Mouse (Mus musculus): ENCODE data around the gene Fdx1l.

Gene Fdx1l

DNA sequence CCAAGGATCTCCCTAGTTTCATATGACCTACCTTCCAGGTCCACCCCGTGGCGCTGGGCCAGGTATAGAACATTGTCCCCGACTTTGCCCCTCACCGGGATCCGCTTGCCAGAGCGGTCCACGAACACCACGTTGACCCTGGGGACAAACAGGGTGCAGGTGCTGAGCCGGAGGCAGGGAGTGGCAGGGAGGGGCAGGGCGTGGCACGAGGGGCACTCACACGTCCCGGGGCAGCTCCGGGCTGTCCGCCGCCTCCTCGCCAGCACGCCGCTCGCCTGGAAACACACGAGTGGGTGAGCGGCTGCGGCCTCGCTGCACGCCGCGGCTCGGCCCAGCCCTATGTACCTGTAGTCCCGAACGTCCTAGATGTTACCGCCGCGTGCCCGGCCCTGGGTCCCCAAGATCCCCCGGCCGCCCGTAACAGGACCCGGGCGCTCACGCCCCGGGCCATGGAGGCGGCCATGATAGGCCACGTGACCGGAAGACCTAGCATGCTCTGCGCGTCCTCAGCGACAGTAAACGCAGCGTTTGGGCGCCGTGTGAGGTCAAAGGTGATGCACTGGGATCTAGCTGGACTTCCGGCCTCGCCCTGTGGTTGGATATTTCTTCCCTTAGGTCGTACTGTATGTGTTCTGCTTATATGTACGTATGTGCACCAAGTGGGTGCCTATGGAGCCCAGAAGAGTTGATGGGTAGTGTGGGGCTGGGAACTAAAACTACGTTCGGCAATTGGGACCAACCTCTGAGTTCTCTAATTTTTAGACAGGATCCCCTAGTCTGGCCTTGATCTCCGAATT is at the start of gene Fdx1l, which contains the start of gene Gm49373:
TSS of gene Fdx1l (minus strand) at position 571 of the 797 bp plus-strand sequence.
TSS of gene Gm49373 (minus strand) at position 53 of the 797 bp plus-strand sequence.
- peak; percentile 89 to 93 for DNase-seq

DNA sequence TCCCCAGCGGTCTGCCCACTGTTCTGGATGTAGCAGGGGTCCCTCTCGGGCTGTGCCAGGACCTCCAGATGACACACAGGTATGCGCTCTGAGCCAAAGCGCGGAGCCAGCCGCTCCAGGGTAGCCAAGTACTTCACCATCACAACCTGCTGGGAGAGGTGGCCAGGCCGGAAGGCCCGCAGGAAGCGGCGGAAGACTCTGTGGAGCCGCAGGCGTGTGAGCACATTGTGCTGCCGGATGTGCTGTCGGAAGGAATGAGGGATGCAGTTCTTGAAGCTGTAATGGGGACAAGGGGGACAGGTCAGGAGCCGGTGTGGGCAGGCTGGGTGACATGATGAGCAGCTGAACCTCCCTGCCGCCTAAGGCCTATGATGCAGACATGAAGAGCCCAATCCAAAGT is 48.1 kb upstream of the Fdx1l start:
- DNase-seq = no peak

GRCm38 (mm10) chr9:21117073-21117472 is 43.7 kb upstream of the Fdx1l start:
- DNase-seq = no peak

DNA sequence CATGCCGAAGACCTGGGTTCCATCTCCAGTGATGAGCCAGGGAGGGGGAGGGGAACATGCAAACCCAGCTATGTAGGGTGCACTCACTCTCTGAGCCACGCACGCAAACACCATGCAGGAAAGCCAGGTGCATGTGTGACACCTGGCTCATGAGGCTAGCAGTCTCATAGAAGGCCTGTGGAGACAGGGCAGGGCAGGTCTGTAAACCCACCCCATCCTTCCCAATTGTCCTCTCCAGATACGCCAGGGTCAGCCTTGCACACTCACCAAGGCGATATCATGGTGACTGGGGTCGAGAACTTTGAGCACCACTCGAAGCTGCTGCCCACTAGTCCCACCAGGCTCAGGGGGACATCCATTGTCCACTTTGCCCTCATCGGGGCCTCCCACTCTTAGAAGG is 41.7 kb upstream of the Fdx1l start:
- no peak for DNase-seq

DNA sequence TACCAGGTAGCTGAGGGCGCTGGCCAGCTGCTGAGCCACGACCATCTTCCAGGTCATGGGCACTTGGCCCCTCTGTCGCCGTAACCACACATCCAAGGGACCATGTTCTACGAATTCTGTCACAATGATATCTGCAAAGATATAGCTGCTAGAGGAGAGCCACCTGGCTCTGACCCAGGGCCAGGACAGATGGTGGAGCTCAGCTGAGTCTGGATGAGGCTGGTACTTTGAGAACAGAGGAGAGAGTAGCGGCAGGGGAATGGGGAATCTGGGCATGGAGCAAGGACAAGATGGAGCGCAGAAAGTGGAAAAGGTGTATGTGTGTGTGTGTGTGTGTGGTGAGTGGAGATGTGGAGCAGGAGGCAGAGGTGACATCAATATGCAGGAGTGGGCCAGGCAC is 40.8 kb upstream of the Fdx1l start:
- no peak for DNase-seq

GRCm38 (mm10) chr9:21113751-21114150 is 40.3 kb upstream of the Fdx1l start:
- DNase-seq = no peak

GRCm38 (mm10) chr9:21107607-21108237 is 34.3 kb upstream of the Fdx1l start:
- no peak for DNase-seq

DNA sequence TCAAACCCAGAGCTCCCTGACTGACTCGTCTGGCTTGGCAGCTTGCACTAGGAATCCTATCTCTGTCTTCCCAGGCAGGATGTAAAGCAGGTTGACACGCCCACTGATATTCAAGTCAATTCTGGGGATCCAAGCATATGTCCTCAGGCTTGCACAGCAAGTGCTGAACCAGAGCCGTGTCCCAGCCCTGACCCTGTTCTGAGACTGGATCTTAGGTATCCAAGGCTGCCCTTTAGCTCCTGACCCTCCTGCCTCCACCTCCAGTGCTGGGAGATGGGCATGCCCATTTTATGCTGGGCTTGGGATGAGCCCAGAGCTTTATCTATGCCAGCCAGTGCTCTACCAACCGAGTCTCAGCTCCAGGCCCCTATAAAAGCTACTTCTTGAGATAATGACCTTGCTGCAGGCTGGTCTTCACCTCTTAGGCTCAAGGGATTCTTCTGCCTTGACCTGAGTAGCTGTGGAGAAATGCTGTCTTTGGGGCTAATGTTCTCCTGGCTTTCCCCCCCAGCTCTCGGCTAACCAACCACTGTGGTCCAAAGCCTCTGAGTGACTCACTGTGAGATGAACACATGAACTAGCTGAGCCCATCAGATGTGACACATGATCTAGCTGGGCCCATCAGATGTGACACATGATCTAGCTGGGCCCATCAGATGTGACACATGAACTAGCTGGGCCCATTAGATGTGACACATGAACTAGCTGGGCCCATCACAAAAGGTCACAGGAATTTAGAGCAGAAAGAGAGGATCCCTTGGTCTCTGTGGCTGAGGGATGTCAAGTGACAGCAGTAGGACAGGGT is 32.5 kb upstream of the Fdx1l start:
- DNase-seq = no peak

GRCm38 (mm10) chr9:21104814-21105213 is 31.4 kb upstream of the Fdx1l start:
- no peak for DNase-seq

DNA sequence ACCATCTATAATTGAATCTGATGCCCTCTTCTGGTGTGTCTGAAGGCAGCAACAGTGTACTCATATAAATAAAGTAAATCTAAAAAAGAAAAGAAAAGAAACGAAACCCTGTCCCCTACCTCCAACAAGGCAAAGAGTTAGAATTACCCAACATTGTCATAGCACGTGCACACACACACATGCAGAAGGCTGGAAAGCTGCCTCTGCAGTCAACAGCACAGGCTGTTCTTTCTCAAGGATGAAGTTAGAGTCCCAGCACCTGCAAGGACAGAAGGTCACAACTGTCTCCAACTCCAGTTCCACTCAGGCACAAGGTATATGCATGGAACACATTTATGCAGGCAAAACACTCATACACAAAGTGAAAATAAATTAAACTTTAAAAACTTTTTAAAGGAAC is 28.7 kb upstream of the Fdx1l start:
- no peak for DNase-seq

GRCm38 (mm10) chr9:21100447-21101161 is 27.2 kb upstream of the Fdx1l start:
- DNase-seq = no peak

DNA sequence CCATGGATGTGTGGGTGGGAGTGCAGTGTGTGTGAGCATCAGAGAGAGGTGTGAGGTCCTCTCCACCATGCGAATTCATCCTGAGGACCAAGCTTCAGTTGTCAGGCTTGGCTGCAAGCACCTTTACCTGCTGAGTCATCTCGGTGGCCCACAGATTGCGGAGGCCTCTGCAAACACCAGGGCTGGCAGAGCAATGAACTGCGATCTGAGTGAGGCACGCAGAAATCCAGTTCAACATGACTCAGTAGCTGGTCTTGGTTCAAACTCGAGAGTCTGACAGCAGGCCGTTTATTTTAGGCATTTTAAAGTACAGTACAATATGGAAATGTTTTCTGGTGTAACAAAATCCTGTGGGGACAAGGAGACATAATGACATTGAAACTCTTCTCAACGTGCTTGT is 24.4 kb upstream of the Fdx1l start:
- DNase-seq = no peak

- DNase-seq = no peak
Measured at GRCm38 (mm10) chr9:21095958-21096357, 22.5 kb upstream of the Fdx1l start.

DNA sequence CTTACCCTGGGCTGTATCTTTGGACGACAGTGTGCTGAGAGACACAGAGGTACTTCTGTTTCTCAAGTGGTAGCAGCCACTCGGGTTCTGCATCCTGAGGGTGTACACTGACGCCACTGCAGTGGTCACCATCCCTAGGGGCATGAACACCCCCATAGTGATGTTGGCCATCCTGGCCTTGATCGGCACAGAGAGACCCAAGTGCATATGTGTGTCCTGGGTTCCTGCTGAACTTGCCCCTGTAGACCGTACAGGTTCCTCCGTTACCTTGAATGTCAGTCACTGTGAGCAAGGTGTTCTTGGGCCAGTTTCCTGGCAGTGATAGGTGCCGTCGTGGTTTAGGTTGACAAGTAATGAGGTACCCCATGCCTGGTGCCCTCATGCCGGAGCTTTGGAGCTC is 20.0 kb upstream of the Fdx1l start:
- DNase-seq = no peak

DNA sequence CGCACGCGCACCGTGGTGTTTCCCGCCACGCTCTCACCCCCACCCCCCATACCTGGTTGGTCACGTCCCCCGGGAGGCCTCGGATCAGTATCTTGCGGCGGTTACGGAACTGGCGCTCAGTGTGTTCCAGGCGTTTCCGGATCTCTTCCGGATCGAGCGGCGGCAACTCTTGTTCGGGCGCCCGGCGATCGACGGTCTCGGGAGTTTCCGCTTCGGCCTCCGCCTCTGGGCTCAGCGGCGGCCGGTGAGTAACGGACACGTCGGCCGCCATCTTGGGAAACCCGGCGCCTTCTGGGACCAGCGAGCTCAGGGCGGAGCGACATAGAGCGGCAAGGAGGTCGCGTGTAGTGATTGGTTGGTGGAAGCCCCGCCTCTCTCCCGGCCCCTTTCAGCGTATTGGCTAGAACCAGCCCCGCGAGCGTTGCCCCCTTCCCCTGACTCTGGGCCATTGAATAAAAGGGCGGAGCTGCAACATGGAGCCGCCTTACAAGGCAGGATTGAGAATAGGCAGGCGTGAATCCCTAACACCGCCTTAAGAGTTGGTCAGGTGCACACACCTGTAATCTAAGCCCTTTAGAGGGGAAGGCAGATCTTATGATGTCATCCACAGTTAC is 18.4 kb upstream of the Fdx1l start, which contains the start of the genes Gm38431 and Raver1:
TSS of gene Gm38431 (minus strand) at position 291 of the 614 bp plus-strand sequence.
TSS of gene Raver1 (minus strand) at position 302 of the 614 bp plus-strand sequence.
- peak; percentile 99 for DNase-seq

DNA sequence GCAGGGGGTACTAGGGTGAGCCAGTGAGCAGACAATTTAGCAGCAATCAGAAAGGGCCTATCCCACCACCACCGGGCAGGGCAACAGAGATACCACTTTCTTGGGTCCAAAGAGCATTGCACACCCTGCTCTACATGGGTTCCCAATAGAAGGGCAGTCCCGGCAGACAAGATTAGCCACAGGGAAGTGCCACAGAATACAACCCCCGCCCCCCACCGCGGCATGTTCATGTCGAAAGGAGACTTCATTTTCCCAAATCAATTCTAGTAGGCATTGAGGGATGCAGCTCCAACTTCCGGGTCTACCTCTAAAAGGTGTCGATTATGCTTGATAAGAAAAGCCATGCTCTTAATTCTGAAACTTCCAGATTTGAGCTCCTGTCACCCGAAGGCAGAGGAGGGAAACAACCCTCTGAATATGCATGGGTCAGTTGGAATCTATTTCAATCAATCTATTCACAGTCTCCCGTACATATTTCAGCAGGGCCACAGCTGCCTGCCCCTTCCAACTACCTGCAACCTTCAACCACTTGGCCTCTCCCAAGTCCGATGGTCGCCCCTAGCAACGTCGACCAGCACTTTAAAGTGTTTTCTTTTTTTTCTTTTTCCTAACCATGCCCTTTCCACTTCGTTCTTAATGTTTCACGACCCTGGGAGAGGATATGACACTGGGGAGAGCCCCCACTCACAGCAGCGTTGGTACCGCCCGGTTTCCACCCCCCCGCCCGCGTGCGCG is 17.7 kb upstream of the Fdx1l start:
- DNase-seq = no peak

GRCm38 (mm10) chr9:21090537-21090936 is 17.1 kb upstream of the Fdx1l start:
- DNase-seq = no peak

DNA sequence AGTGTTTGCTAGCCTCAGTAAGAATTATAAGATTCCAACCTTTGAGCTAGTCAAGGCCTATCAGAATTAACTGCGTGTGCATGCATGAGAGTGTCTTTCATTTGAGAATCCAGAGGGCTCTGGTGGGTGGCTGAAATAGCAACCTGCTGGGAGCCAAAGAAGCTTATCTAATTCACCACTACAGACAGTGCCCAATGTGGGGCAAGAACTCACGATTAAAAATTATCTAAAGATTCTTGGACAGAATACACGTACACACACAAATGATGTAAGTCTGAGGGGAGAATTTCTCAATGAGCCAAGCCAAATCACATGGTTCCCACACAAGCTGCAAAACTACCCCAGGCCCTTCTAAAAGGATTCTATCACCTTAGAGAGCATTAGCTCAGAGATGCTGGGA is 9.9 kb upstream of the Fdx1l start:
- no peak for DNase-seq

DNA sequence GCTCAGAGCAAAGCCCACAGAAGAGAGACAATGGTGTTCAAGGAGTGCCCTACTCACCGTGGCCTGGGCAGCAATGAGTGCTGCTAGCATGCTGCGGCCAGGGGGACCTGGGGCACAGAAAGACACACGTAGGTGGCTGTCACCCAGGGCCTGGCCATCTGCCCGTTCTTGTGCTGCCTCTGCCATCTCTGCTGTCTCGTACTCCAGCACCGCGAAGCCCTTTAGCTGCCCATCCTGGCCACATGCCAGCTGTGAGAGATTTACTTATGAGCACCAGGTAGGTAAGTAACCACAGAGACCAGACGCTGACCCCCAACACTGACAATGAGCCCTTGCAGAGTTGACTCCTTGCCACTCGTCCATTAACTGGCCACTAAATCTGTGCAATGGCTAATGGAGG is 7.7 kb upstream of the Fdx1l start:
- peak in 1 of 2 experiments; percentile 15 for DNase-seq

DNA sequence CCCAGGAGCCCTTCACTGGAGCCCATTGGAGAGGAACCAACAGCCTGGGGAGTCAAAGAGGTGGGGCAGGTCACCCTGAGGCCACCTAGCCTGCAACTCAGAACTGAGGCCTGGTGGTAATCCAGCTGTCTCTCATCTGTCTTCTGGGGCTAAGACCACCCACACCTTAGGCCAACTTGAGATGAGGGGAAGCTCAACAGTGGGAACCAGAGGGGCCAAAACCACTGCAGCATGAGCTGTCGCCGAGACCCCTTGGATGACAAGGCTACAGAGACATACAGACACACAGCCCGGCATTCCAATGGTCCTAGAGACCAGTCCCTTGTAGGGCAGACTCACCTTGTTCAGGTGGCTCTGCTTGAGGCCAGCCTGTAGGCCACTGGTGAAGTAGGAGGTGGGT is 2.2 kb upstream of the Fdx1l start:
- DNase-seq = no peak

- no peak for DNase-seq
Measured at GRCm38 (mm10) chr9:21074173-21074572, 759 bp upstream of the Fdx1l start.
